Mouse (Mus musculus) forebrain, embryonic 14.5 days (tissue): ENCODE measurements around the gene Tjp1. TPM values are rescaled to one million over a fixed set of nuclear protein-coding genes. Genes with fewer than 3 reads are reported as not detected.

Experiments
- ATAC-seq: fragments of 200-750 bp; cut with Nextera tagmentation; 2 replicates; pipeline ENCODE4 v1.8.0; 2017; ENCODE audit warnings: mild to moderate bottlenecking, moderate library complexity
- DNase-seq: peaks from one replicate; pipeline ENCODE4 v3.0.0-alpha.2; 2015; ENCODE audit warnings: low spot score
- H3K27ac ChIP-seq: fragments of 300-500 bp; sonication (generic); 2 replicates; pipeline ENCODE4 v1.5.1; 2014; ENCODE audit warnings: low read depth, mild to moderate bottlenecking, control low read depth, low read length, moderate library complexity
- H3K27me3 ChIP-seq: fragments of 300-500 bp; sonication (generic); replicated peaks from 2 replicates; pipeline ENCODE4 v1.6.1; 2014; ENCODE audit warnings: low read length, control low read depth, mixed read lengths; ENCODE audit not compliant: control insufficient read depth, insufficient read depth
- H3K36me3 ChIP-seq: fragments of 300-500 bp; sonication (generic); 2 replicates; pipeline ENCODE4 v1.6.1; 2014; ENCODE audit warnings: low read length, control low read depth; ENCODE audit not compliant: control insufficient read depth, insufficient read depth
- H3K4me1 ChIP-seq: fragments of 300-500 bp; sonication (generic); 2 replicates; pipeline ENCODE4 v1.6.1; 2014; ENCODE audit warnings: antibody characterized with exemption, low read length, control low read depth; ENCODE audit not compliant: control insufficient read depth, insufficient read depth
- H3K4me2 ChIP-seq: fragments of 300-500 bp; sonication (generic); 2 replicates; pipeline ENCODE4 v1.6.1; 2014; ENCODE audit warnings: mild to moderate bottlenecking, control low read depth, low read length
- H3K4me3 ChIP-seq: fragments of 300-500 bp; sonication (generic); 2 replicates; pipeline ENCODE4 v1.5.1; 2014; ENCODE audit warnings: low read depth, low read length, control low read depth
- H3K9ac ChIP-seq: fragments of 300-500 bp; sonication (generic); 2 replicates; pipeline ENCODE4 v1.6.1; 2014; ENCODE audit warnings: mild to moderate bottlenecking, low read length, control low read depth, moderate library complexity
- H3K9me3 ChIP-seq: fragments of 300-500 bp; sonication (generic); replicated peaks from 2 replicates; pipeline ENCODE4 v1.6.1; 2016; ENCODE audit warnings: low read length, control low read depth, mixed read lengths; ENCODE audit not compliant: control insufficient read depth
- WGBS: fragments of 180-500 bp; shearing (Covaris S2); extraction: QIAGEN DNeasy Blood & Tissue Kit; methylation state at CpG from one replicate; pipeline ENCODE4 v1.1.7; 2014; 5-methylcytosine and 5-hydroxymethylcytosine counted together
- polyA plus RNA-seq: library from polyadenylated mRNA; unstranded; fragments of >200 nt; fragmentation: Nextera tagmentation; extraction: Ambion mirVana; gene quantifications from 2 replicates; pipeline ENCODE4 v1.2.1, GENCODE M21; 2014

The Tjp1 gene
- polyA plus RNA-seq, 1 experiment from 2014 or later: 16.2 TPM

DNA sequence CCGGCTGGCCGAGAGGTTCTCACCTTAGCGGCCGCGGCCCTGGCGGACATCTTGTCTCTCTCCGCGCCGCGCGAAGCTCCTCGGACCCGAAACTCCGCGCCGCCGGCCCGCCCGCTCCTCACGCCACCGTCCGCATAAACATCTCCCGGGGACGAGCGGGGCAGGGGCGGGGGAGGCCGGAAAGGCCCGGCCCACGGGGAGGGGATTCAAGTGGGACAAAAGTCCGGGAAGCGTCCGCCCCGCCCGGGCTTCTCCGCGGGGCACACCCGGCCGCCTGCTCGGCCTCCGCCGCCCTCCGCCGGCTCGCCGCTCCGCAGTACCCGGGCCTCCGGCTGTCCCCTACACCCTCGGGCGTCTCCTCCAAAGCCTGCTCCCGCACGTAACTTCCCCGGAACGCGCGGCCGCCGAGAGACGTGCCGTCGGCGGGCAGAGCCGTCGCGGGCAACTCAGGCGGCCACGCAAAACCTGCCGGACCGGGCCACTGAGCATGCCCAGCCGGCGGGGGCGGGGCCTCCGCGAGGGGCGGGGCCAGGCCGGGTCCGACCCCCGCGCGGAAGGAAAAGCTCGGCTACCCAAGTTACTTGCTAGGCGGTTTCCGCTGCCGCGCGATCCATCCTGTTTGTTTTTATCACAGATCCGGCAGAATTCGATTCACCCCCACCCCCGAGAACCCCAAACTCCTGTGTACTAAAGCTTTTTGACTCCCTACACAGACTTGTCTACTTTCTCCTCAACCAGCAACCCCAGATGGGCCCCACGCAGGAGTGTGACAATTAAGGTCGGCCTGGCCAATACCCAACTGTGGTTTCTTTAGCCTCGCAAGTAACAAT lies 156.6 kb downstream of the Tjp1 start:
- ATAC-seq (peak; percentile 96), DNase-seq (peak; percentile 87)
- peak overlapping the region; percentile 87 for H3K27ac ChIP-seq
- no peaks in the 10 kb centered on the region for H3K9me3 ChIP-seq
- WGBS: under 1% methylated on average over 70 of the region's 92 CpGs
- H3K36me3 ChIP-seq: no peaks in the 10 kb centered on the region
- H3K27me3 ChIP-seq: no peaks in the 10 kb centered on the region
- peak overlapping the region; percentile 77 for H3K4me2 ChIP-seq
- H3K4me3 ChIP-seq: peak overlapping the region; percentile 87
- H3K9ac ChIP-seq: peak overlapping the region; percentile 87
- peaks cover 9% of the 10 kb centered on the region; the same call in 1 of the 2 replicates for H3K4me1 ChIP-seq

- DNase-seq: peak; percentile 46
- Histone ChIP-seq H3K27me3 (no peaks in the 10 kb centered on the region), H3K4me1 (peaks cover 9% of the 10 kb centered on the region; the same call in 1 of the 2 replicates), H3K4me2 (peak overlapping the region; percentile 77), H3K9me3 (no peaks in the 10 kb centered on the region), H3K4me3 (peak overlapping the region; percentile 87), H3K27ac (peak overlapping the region; percentile 87; the same call in 1 of the 2 replicates), H3K36me3 (no peaks in the 10 kb centered on the region), H3K9ac (peak overlapping the region; percentile 87)
- under 1% methylated on average over 30 of the region's 46 CpGs for WGBS
- peak; percentile 45 for ATAC-seq
Measured at GRCm38 (mm10) chr7:65370381-65370786, 157.2 kb downstream of the Tjp1 start.

DNA sequence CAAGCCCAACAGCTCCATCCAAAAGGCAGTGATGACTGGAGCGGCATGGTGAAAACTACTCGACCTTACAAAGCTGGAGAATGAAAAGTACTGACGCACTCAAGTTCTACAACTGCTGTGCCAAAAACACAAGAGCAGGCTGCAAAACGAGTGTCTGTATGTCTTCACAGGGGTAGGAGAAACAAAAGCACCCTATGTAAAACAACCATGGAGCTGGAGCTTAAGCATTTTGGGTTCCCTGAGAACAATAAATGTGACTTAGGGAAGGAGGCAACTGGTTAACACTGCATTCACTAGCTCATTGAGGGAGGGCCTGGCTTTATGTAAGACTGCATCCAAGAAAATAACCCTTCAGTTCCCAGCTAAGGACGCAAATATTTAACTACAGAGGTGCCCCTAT lies 158.5 kb downstream of the Tjp1 start:
- no peaks in the 10 kb centered on the region for H3K27me3 ChIP-seq
- DNase-seq: peak; percentile 30
- 7% methylated on average over 5 of the region's 5 CpGs for WGBS
- peaks cover 9% of the 10 kb centered on the region; the same call in 1 of the 2 replicates for H3K4me1 ChIP-seq
- H3K4me2 ChIP-seq: peak overlapping the region; percentile 77
- peak overlapping the region; percentile 87 for H3K4me3 ChIP-seq
- H3K9me3 ChIP-seq: no peaks in the 10 kb centered on the region
- H3K9ac ChIP-seq: peak overlapping the region; percentile 3; the same call in 1 of the 2 replicates
- H3K36me3 ChIP-seq: no peaks in the 10 kb centered on the region
- ATAC-seq: no peak
- no peak overlapping the region for H3K27ac ChIP-seq

GRCm38 (mm10) chr7:65367386-65368245 lies 160.0 kb downstream of the Tjp1 start:
- 79% methylated on average over 16 of the region's 16 CpGs for WGBS
- peaks cover 9% of the 10 kb centered on the region; the same call in 1 of the 2 replicates for H3K4me1 ChIP-seq
- no peaks in the 10 kb centered on the region for H3K9me3 ChIP-seq
- no peak overlapping the region for H3K4me3 ChIP-seq
- no peak overlapping the region for H3K9ac ChIP-seq
- H3K36me3 ChIP-seq: no peaks in the 10 kb centered on the region
- DNase-seq: no peak
- no peak for ATAC-seq
- H3K27ac ChIP-seq: no peak overlapping the region
- no peak overlapping the region for H3K4me2 ChIP-seq
- no peaks in the 10 kb centered on the region for H3K27me3 ChIP-seq

GRCm38 (mm10) chr7:65366153-65366552 lies 161.4 kb downstream of the Tjp1 start:
- no peak for ATAC-seq
- no peaks in the 10 kb centered on the region for H3K27me3 ChIP-seq
- no peak overlapping the region for H3K27ac ChIP-seq
- WGBS: 10% methylated on average over 1 of the region's 1 CpGs
- no peak overlapping the region for H3K4me3 ChIP-seq
- H3K4me1 ChIP-seq: peaks cover 9% of the 10 kb centered on the region; the same call in 1 of the 2 replicates
- H3K36me3 ChIP-seq: no peaks in the 10 kb centered on the region
- no peak overlapping the region for H3K9ac ChIP-seq
- peak; percentile 62 for DNase-seq
- no peaks in the 10 kb centered on the region for H3K9me3 ChIP-seq
- H3K4me2 ChIP-seq: no peak overlapping the region

- Histone ChIP-seq H3K36me3 (no peaks in the 10 kb centered on the region), H3K4me2 (no peak overlapping the region), H3K27me3 (no peaks in the 10 kb centered on the region), H3K9ac (no peak overlapping the region), H3K4me3 (no peak overlapping the region), H3K9me3 (no peaks in the 10 kb centered on the region), H3K27ac (no peak overlapping the region), H3K4me1 (peaks cover 9% of the 10 kb centered on the region; the same call in 1 of the 2 replicates)
- ATAC-seq (no peak), DNase-seq (no peak)
- WGBS: 70% methylated on average over 4 of the region's 4 CpGs
Measured at GRCm38 (mm10) chr7:65365560-65365959, 162.0 kb downstream of the Tjp1 start.

DNA sequence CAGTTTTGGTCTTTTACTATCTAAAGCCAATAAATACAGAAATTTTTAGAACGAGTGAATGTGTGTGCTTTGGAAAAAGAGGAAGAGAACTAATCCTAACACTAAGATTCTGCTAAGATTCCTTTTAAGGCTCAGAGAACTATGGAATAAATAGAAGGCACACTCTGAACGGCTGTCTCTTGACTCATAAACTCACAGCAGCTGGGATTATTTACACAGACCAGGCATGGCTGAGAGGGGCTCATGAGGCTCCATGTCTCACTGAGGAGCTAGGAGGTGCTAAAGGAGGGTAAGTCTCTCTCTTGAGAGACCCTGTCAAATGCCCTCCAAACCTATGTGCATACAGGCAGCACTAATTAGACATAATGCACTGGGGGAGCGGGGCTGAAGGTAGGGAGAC lies 167.3 kb downstream of the Tjp1 start:
- Histone ChIP-seq H3K9ac (no peak overlapping the region), H3K9me3 (no peaks in the 10 kb centered on the region), H3K4me2 (no peak overlapping the region), H3K4me3 (no peak overlapping the region), H3K27ac (no peak overlapping the region), H3K27me3 (no peaks in the 10 kb centered on the region), H3K36me3 (no peaks in the 10 kb centered on the region), H3K4me1 (peaks cover 15% of the 10 kb centered on the region)
- WGBS: 74% methylated on average over 3 of the region's 3 CpGs
- no peak for DNase-seq
- ATAC-seq: no peak

DNA sequence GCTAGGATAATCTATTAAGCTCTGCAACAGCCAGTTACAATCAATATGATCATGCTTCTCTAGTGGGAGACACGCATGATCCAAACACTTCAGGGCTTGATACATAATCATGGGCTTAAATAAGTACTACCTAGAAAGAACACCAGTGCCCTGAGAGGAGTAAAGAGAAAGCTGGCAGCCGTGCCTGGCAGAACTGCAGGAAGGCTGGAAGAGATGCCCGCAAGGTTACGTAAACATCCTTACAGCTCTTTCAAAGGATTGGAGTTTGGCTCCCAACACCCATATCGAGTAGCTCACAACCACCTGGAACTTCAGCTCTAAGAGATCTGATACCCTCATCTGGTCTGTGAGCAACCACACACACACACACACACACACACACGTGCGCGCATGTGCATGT lies 167.8 kb downstream of the Tjp1 start:
- Histone ChIP-seq H3K9me3 (no peaks in the 10 kb centered on the region), H3K27me3 (no peaks in the 10 kb centered on the region), H3K4me1 (peaks cover 15% of the 10 kb centered on the region), H3K4me3 (no peak overlapping the region), H3K36me3 (no peaks in the 10 kb centered on the region), H3K9ac (no peak overlapping the region), H3K4me2 (no peak overlapping the region), H3K27ac (no peak overlapping the region)
- ATAC-seq: no peak
- no peak for DNase-seq
- WGBS: 80% methylated on average over 8 of the region's 8 CpGs
